Mouse (Mus musculus) erythroblast, embryonic 14.5 days (primary cell): Measurements from ENCODE around the gene U2surp.
A peak's percentile ranks its signal among the peaks of the same experiment; 100 is the strongest.

ENCODE experiments used
- GATA1 ChIP-seq: IDR thresholded peaks from 2 replicates; pipeline ENCODE4 v1.6.1; 2012; ENCODE audit warnings: low read length, inconsistent platforms, mixed read lengths
- TAL1 ChIP-seq: IDR thresholded peaks from 3 replicates; pipeline ENCODE4 v1.6.1; 2012; ENCODE audit warnings: low read length, inconsistent platforms, mixed read lengths

- TF ChIP-seq GATA1 (no peak), TAL1 (0 out of 3 replicates have a peak, but pooled peaks have one; percentile 34)
Measured at GRCm38 (mm10) chr9:95556067-95556512, 44.3 kb upstream of the U2surp start.
